Mouse (Mus musculus): Measurements from ENCODE around the gene Cxcr4. TPM values are rescaled to one million over a fixed set of nuclear protein-coding genes. Genes with fewer than 3 reads are reported as not detected.

Cxcr4 gene
- polyA plus RNA-seq, 1 experiment from 2014 or later: 9.9 TPM

DNA sequence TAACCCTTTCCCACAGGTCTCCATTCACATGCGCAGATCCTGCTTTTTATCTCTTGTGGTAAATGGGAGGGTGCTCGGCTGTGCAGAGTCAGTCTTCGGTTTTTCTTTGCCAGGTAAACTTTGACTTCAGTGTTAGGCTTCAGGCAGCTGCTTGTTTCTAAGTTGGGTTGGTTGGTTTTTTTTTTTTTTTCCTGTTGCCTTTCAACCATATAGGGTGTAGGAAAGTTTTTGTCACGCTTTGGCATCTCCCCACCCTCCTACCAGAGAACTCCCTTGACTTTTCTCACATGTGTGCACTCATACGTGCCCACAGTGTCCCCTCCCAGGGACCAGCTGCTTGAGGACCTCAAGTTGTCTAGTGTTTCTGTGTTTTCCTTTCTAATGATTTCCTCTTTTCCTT, 9.2 kb upstream of the Cxcr4 start:
- TF ChIP-seq CTCF (IDR thresholded peaks at IDR 0.05; ENCODE audit: low read depth): no peak
- WGBS: 53% methylated on average over 5 of the region's 5 CpGs

DNA sequence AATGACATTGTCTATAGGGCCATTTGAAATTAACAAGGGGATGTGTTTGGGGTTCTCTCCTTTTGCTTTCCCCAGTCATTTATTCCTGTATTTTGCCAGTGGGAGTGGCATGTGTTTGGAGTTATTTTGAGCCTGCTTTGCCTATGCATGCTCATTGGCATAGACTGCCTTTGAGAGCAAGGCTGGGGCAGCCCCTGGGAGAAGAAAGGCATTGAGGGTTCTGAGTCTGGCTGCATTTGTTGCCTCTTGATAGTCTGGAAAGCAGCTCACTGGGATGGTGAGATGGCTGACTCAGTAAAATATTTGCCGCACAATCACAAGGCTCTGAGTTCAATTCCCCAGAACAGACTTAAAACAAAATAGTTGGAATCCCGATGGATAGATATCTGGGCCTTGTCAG, 8.5 kb upstream of the Cxcr4 start:
- H3K9me3 ChIP-seq (replicated peaks; ENCODE audit: low read length): no peaks in the 10 kb centered on the region
- H3K4me1 ChIP-seq (replicated peaks; ENCODE audit: insufficient read depth, low read length): peaks cover 8% of the 10 kb centered on the region; the same call in 1 of the 2 replicates
- no peak for ATAC-seq (replicated peaks; ENCODE audit: low FRiP score, low read depth)
- H3K4me3 ChIP-seq (replicated peaks; ENCODE audit: low read depth, low read length): no peak overlapping the region
- WGBS: 96% methylated on average over 2 of the region's 2 CpGs
- no peak for TF ChIP-seq CTCF (IDR thresholded peaks at IDR 0.05; ENCODE audit: low read depth)
- DNase-seq (ENCODE audit: low spot score): no peak
- H3K27me3 ChIP-seq (ENCODE audit: insufficient read depth, low read length): no peaks in the 10 kb centered on the region
- H3K4me2 ChIP-seq (ENCODE audit: low read length): no peak overlapping the region
- no peaks in the 10 kb centered on the region for H3K36me3 ChIP-seq (ENCODE audit: insufficient read depth, low read length)
- no peak overlapping the region for H3K9ac ChIP-seq (ENCODE audit: low read depth, low read length)
- H3K27ac ChIP-seq: no peak overlapping the region

More for the DNA sequence above, 9.2 kb upstream of the Cxcr4 start:
- no peak overlapping the region for H3K4me2 ChIP-seq (ENCODE audit: low read length)
- no peaks in the 10 kb centered on the region for H3K36me3 ChIP-seq (ENCODE audit: insufficient read depth, low read length)
- H3K27me3 ChIP-seq (ENCODE audit: insufficient read depth, low read length): no peaks in the 10 kb centered on the region
- peaks cover 4% of the 10 kb centered on the region; the same call in 1 of the 2 replicates for H3K4me1 ChIP-seq (replicated peaks; ENCODE audit: insufficient read depth, low read length)
- H3K9ac ChIP-seq (ENCODE audit: low read depth, low read length): no peak overlapping the region
- no peaks in the 10 kb centered on the region for H3K9me3 ChIP-seq (replicated peaks; ENCODE audit: low read length)
- H3K27ac ChIP-seq: no peak overlapping the region
- DNase-seq (ENCODE audit: low spot score): no peak
- ATAC-seq (replicated peaks; ENCODE audit: low FRiP score, low read depth): no peak
- H3K4me3 ChIP-seq (replicated peaks; ENCODE audit: low read depth, low read length): no peak overlapping the region

DNA sequence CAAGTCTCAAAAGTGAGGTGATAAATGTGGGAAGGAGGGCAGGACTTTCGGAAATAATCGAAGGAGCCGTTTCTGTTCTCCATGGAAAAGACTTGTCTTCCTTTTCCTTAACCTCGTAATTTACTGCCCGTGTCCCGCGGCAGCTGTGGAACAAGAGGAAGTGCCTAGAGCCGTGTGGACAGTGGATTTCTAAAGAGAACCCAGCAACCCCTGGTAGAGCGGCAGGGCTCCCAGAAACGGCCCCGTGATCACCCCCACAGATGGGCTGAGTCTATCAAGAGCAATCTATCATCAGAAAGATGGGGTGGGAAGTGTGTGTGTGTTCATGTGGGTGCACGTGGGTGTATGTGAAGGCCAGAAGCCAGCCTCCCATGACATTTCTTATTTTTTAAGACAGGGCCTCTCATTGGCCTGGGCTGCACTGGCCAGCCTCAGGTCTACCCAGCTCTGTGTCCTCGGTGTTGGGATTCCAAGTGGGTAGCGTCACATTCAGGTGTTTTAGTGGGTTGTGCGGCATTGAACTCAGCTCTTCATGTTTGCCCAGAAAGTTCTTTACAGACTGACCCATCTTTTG, 5.2 kb upstream of the Cxcr4 start:
- 31% methylated on average over 15 of the region's 15 CpGs for WGBS
- Histone ChIP-seq H3K36me3 (ENCODE audit: insufficient read depth, low read length) (no peaks in the 10 kb centered on the region), H3K27ac (no peak overlapping the region), H3K27me3 (ENCODE audit: insufficient read depth, low read length) (no peaks in the 10 kb centered on the region), H3K9me3 (replicated peaks; ENCODE audit: low read length) (no peaks in the 10 kb centered on the region), H3K9ac (ENCODE audit: low read depth, low read length) (no peak overlapping the region), H3K4me1 (replicated peaks; ENCODE audit: insufficient read depth, low read length) (peaks cover 21% of the 10 kb centered on the region), H3K4me2 (ENCODE audit: low read length) (no peak overlapping the region), H3K4me3 (replicated peaks; ENCODE audit: low read depth, low read length) (no peak overlapping the region)
- DNase-seq (ENCODE audit: low spot score) (no peak), ATAC-seq (replicated peaks; ENCODE audit: low FRiP score, low read depth) (no peak)
- no peak for TF ChIP-seq CTCF (IDR thresholded peaks at IDR 0.05; ENCODE audit: low read depth)

DNA sequence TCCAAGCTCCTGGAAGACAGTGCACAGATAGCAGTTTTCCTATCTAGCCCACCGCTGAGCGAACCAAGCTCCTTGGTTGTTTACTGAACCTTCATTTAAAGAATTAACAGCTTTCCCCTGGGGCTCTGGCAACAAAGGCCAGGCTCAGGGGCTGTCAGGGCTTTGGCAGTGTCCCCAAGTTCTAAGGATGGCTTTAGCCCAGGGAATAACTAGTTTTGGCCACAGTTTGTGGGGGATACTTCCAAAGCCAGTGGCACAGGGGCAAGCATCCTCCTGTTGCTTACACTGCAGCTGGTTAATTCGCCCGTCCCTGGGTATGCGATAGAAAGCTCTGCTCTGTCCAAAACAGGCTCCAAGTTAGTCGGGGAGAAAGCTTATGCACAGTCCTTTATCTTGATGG, 3.4 kb upstream of the Cxcr4 start:
- H3K9ac ChIP-seq (ENCODE audit: low read depth, low read length): no peak overlapping the region
- H3K9me3 ChIP-seq (replicated peaks; ENCODE audit: low read length): no peaks in the 10 kb centered on the region
- H3K4me3 ChIP-seq (replicated peaks; ENCODE audit: low read depth, low read length): no peak overlapping the region
- no peak overlapping the region for H3K27ac ChIP-seq
- TF ChIP-seq CTCF (IDR thresholded peaks at IDR 0.05; ENCODE audit: low read depth): no peak
- 24% methylated on average over 6 of the region's 6 CpGs for WGBS
- H3K36me3 ChIP-seq (ENCODE audit: insufficient read depth, low read length): no peaks in the 10 kb centered on the region
- no peak for DNase-seq (ENCODE audit: low spot score)
- no peaks in the 10 kb centered on the region for H3K27me3 ChIP-seq (ENCODE audit: insufficient read depth, low read length)
- no peak for ATAC-seq (replicated peaks; ENCODE audit: low FRiP score, low read depth)
- no peak overlapping the region for H3K4me2 ChIP-seq (ENCODE audit: low read length)
- H3K4me1 ChIP-seq (replicated peaks; ENCODE audit: insufficient read depth, low read length): peaks cover 34% of the 10 kb centered on the region

- ATAC-seq (replicated peaks; ENCODE audit: low FRiP score, low read depth) (no peak), DNase-seq (ENCODE audit: low spot score) (no peak)
- 18% methylated on average over 3 of the region's 3 CpGs for WGBS
- Histone ChIP-seq H3K4me1 (replicated peaks; ENCODE audit: insufficient read depth, low read length) (peaks cover 35% of the 10 kb centered on the region), H3K4me2 (ENCODE audit: low read length) (no peak overlapping the region), H3K4me3 (replicated peaks; ENCODE audit: low read depth, low read length) (no peak overlapping the region), H3K9me3 (replicated peaks; ENCODE audit: low read length) (no peaks in the 10 kb centered on the region), H3K36me3 (ENCODE audit: insufficient read depth, low read length) (no peaks in the 10 kb centered on the region), H3K9ac (ENCODE audit: low read depth, low read length) (no peak overlapping the region), H3K27me3 (ENCODE audit: insufficient read depth, low read length) (no peaks in the 10 kb centered on the region), H3K27ac (no peak overlapping the region)
- no peak for TF ChIP-seq CTCF (IDR thresholded peaks at IDR 0.05; ENCODE audit: low read depth)
Measured at GRCm38 (mm10) chr1:128595105-128595420, 3.0 kb upstream of the Cxcr4 start.

- 30% methylated on average over 12 of the region's 12 CpGs for WGBS
- no peak for TF ChIP-seq CTCF (IDR thresholded peaks at IDR 0.05; ENCODE audit: low read depth)
- Histone ChIP-seq H3K9me3 (replicated peaks; ENCODE audit: low read length) (no peaks in the 10 kb centered on the region), H3K27me3 (ENCODE audit: insufficient read depth, low read length) (peaks cover 2% of the 10 kb centered on the region; the same call in 1 of the 2 replicates), H3K4me3 (replicated peaks; ENCODE audit: low read depth, low read length) (no peak overlapping the region), H3K27ac (no peak overlapping the region), H3K4me1 (replicated peaks; ENCODE audit: insufficient read depth, low read length) (peaks cover 35% of the 10 kb centered on the region), H3K36me3 (ENCODE audit: insufficient read depth, low read length) (no peaks in the 10 kb centered on the region), H3K9ac (ENCODE audit: low read depth, low read length) (no peak overlapping the region), H3K4me2 (ENCODE audit: low read length) (no peak overlapping the region)
- ATAC-seq (replicated peaks; ENCODE audit: low FRiP score, low read depth) (no peak), DNase-seq (ENCODE audit: low spot score) (no peak)
Measured at GRCm38 (mm10) chr1:128594353-128595104, 2.4 kb upstream of the Cxcr4 start.
